Mouse (Mus musculus): ENCODE data around the gene Wdr49.
"Not testable (repeated sequence)": the region's sequence is repeated elsewhere in the genome, so short reads cannot be mapped to it uniquely, and the experiment has no call there.

Gene Wdr49

DNA sequence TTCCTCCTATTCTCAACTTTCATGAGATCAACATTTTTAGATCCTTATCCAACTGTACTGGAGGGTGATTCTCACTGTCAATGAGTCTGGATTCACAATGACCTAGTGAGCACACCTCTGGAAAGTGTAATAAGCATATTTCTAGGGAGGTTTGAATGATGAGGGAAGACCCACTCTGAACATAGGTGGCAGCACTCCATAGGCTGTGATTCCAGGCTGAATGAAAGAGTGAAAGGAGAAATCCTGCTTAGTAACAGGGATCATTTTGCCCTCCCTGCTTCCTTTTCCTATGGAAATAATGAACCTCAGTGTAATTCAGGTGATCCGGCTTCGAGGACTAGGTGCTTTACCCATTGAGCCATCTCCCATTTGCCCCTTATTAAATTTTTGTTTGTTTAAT is 180.9 kb downstream of the Wdr49 start:
- no peak for DNase-seq (ENCODE audit: low spot score in 2 of 2)

DNA sequence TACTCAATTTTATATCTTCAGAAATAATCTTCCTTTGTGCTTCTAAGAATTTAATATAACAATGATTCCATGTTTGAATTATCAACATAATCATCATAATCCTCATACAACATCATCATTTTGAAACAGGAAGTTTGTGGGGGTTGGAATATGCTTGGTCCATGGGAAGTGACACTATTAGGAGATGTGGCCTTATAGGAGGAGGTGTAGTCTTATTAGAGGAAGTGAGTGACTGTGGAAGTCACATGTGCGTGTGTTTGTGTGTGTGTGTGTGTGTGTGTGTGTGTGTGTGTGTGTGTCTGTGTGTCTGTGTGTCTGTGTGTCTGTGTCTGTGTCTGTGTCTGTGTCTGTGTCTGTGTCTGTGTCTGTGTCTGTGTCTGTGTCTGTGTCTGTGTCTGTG is 182.5 kb downstream of the Wdr49 start:
- DNase-seq (ENCODE audit: low spot score in 2 of 2), result not testable (repeated sequence)

DNA sequence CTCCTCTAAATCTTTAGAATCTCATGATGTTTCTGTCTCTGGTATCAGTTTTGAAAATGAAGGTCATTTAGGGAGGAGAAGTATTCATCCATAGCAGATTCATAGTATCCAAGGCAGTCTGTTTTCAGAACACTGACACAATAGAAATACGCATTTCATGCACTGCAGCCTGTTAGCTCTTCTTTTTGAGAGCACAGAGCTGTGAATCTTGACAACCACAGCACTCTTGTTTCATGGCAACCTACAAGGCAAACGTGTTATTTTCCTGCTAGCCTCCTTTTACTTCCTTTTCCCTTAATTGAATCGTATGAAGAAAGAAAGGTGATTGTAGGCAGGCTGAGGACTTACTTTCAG is 184.2 kb downstream of the Wdr49 start:
- DNase-seq (ENCODE audit: low spot score in 2 of 2), result no peak

DNA sequence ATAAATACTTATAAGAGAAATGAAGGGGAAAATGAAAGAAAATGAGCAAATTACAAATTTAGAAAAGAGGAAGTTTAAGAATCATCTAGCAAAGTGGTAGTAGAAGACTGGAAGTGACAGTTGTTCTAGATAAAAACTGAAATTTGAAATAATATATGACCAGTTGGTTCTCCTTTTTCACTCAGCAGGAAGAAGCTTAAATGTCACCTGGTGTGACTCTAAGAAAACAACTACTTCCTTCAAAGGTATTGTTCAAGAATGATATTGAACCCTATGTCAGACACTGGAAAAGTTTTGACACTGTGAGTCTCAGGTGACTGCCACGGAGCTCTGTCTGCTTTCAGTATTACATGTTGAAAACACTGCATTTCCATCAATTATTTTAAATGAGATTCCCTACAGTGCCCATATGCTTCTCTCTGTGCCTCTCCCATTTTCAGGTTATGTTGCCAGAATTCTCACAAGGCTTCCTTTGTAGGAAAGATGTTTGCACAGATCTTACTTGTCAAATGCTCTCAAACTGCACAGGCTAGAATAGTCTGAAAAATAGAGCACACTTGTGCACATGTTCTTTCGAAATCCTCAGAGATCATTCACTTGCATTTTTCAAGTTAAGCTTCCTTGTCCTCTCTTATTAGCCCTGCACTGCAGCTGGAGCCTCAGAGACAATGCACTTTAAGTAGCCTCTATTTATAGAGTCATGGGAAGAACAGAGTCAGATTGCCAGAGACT is 184.8 kb downstream of the Wdr49 start:
- no peak for DNase-seq (ENCODE audit: low spot score in 2 of 2)

DNA sequence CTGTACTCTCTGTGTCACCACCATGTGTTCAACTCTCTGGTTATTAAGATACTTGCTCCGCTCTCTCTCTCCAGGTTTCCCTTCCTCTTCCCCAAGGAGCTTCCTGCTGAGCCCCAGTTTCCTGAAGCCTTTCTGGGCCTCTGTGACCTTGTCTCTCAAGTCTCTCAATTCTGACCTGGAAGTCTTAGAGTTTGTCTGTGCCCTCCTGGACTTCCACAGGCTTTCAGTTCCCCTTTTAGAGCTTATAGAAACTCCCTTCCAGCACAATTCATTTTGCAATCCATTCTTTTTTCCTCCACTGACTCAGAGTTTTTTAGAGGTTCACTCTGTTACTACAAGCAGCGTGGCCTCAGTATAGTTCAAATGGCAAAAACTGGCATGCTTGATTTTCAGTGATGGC is 188.7 kb downstream of the Wdr49 start:
- DNase-seq (ENCODE audit: low spot score in 2 of 2), result no peak

DNA sequence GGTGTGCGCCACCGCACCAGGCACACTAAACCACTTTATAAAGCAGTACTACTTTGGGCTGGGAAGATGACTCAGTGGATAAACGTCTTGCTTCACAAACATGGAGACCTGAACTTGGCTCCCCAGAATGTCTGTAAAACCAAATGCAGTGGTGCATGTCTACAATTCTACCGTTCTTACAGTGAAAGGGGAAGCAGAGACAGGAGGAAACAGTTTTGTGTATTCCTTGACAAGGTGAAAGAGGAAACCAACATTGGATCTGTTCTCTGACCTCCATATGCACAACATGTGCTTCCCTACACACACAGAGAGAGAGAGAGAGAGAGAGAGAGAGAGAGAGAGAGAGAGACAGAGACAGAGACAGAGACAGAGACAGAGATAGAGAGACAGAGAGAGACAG is 204.5 kb downstream of the Wdr49 start:
- DNase-seq (ENCODE audit: low spot score in 2 of 2), result no peak

DNA sequence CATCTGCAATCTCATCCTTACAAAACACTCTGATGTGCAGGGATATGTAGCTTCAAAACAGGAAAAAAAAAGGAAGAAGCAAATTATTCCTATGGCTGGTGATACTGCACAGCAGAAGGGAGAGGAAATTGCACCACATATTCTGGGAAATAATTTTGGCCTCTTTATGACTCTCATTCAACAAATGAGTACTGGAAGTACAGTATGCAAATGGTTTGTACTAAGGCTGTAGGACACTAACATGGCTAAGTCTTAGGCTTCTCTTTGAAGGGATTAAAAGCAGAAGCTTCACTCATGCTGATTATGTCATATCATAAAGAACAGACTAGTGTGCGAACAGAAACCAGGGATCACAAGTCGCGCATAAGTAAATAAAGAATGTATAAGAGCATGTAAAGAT is 205.4 kb downstream of the Wdr49 start:
- DNase-seq (ENCODE audit: low spot score in 2 of 2), result no peak

DNA sequence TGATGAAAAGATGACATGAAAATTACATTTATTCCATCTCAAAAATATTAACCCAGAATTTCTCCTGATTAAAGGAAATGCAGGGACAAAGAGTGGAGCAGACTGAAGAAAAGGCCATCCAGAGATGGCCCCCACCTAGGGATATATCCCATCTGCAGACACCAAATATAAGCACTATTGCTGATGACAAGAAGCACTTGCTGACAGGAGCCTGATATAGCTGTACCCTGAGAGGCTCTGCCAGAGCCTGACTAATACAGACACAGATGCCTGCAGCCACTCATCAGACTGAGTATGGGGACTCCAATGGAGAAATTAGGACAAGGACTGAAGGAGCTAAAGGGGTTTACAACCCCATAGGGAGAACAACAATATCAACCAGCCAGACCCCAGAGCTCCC is 206.8 kb downstream of the Wdr49 start:
- DNase-seq (ENCODE audit: low spot score in 2 of 2), result no peak

DNA sequence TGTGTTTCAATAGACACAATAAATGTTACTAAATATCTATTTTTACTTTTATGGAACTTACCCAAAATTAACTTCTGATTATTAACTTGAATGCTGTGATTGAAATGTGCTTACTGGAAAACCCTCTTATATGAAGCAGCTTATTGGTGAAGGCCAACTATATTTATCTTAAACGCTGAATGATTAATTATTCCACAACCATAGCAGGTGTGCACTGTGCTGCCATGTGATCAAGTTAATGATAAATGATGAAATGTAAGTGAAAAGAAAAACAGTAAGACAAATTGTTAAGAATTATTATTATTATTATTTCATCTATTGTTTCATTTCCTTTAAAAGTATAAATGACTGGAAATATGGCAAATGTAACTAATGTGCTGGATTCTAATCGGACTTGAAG is 212.0 kb downstream of the Wdr49 start, which contains the start of gene Serpini2:
Gene Serpini2, minus strand, starts transcription at position 101 of the 400 bp plus-strand sequence.
- DNase-seq (ENCODE audit: low spot score in 2 of 2), result no peak

DNA sequence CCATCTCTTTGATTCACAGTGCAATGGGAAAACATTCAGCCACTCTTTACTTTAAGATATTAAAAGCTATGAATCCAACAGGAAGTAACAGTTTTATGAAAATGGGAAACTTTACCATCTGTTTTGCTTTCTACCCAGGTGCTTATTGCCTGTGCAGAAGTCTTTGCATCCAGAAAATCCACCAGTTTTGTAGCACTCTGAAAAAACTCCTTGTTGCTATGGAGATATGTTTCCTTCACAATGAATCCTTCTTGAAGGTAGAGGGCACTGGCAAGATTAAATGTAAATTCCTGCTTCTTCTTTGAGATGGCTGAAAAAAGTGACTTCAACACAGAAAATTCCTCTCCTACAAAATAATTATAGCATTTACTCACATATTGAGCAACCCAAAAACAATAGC is 222.6 kb downstream of the Wdr49 start:
- DNase-seq (ENCODE audit: low spot score in 2 of 2), result no peak

Data from urinary bladder, postnatal 36 days (tissue).